Mouse (Mus musculus): ENCODE measurements around the gene Ugt2b37.
"Not testable (repeated sequence)": the region's sequence is repeated elsewhere in the genome, so short reads cannot be mapped to it uniquely, and the experiment has no call there.

The Ugt2b37 gene

GRCm38 (mm10) chr5:87254676-87255075 lies at the start of gene Ugt2b37:
Ugt2b37 (minus strand) TSS chr5:87254804.
- DNase-seq (ENCODE audit: extremely low spot score), result not testable (repeated sequence)

- DNase-seq (ENCODE audit: extremely low spot score), result not testable (repeated sequence)
These were observed 31.6 kb upstream of the Ugt2b37 start for GRCm38 (mm10) chr5:87286180-87286579.

- DNase-seq (ENCODE audit: extremely low spot score), result not testable (repeated sequence)
These were observed 21.4 kb upstream of the Ugt2b37 start for GRCm38 (mm10) chr5:87275986-87276385.

- DNase-seq (ENCODE audit: extremely low spot score), result no peak
These were observed 21.0 kb upstream of the Ugt2b37 start for GRCm38 (mm10) chr5:87275581-87275980.

GRCm38 (mm10) chr5:87255831-87256230 lies 1.2 kb upstream of the Ugt2b37 start:
- no peak for DNase-seq (ENCODE audit: extremely low spot score)

- DNase-seq (ENCODE audit: extremely low spot score), result not testable (repeated sequence)
These were observed 12.5 kb downstream of the Ugt2b37 start for GRCm38 (mm10) chr5:87242140-87242539.

GRCm38 (mm10) chr5:87196430-87196829 lies 58.2 kb downstream of the Ugt2b37 start:
- not testable (repeated sequence) for DNase-seq (ENCODE audit: extremely low spot score)

Measured in embryo, embryonic 9.5 days (tissue).